Mouse (Mus musculus): ENCODE data around the gene Dcbld1.

- no peak for TF ChIP-seq USF1 (IDR thresholded peaks at IDR 0.05; ENCODE audit: low read depth)
- TF ChIP-seq TCF12 (IDR thresholded peaks at IDR 0.05; ENCODE audit: insufficient read depth, poor library complexity, severe bottlenecking), result no peak
- TF ChIP-seq E2F4 (IDR thresholded peaks at IDR 0.05; ENCODE audit: insufficient read depth), result no peak
These were observed 51.2 kb downstream of the Dcbld1 start for GRCm38 (mm10) chr10:52284578-52284977.

Data from myocyte (in vitro differentiated cells).